Mouse (Mus musculus): ENCODE measurements at regions not wholly inside any gene's neighbourhood (a gene's known extent, or its start where the extent isn't known, plus 50 kb on each side); places are given as distances from the start of the nearest gene placed in this dataset.

GRCm38 (mm10) chr4:81508776-81509175, 66.2 kb upstream of the Mpdz start:
- TF ChIP-seq CTCF (IDR thresholded peaks at IDR 0.05 in 2 of 3, conservative IDR thresholded peaks at IDR 0.05 in 1 of 3; ENCODE audit: control insufficient read depth in 1 of 3, insufficient read depth in 1 of 3, low read depth in 2 of 3, low read length in 3 of 3, poor library complexity in 1 of 3, severe bottlenecking in 1 of 3), result no peak
- no peak for TF ChIP-seq POLR2AphosphoS2 (IDR thresholded peaks at IDR 0.05; ENCODE audit: low read length)
- TF ChIP-seq HCFC1 (IDR thresholded peaks at IDR 0.05; ENCODE audit: low read depth, low read length), result no peak
- TF ChIP-seq USF1 (IDR thresholded peaks at IDR 0.05; ENCODE audit: low read depth, low read length), result no peak
- no peak for TF ChIP-seq POLR2A (IDR thresholded peaks at IDR 0.05; ENCODE audit: control insufficient read depth in 1 of 2, insufficient read depth in 1 of 2, low read depth in 1 of 2, low read length in 2 of 2, poor library complexity in 1 of 2)
- TF ChIP-seq E2F4 (IDR thresholded peaks at IDR 0.05; ENCODE audit: borderline replicate concordance, low read depth, low read length), result no peak

Data from MEL (cell line).